Mouse (Mus musculus) thymus, adult 2 months (tissue): ENCODE data around the gene Aldh3b2.

Experiments
- CTCF ChIP-seq: fragments of 200-500 bp; IDR thresholded peaks from 2 replicates; pipeline ENCODE4 v1.5.1; 2012; ENCODE audit warnings: mild to moderate bottlenecking, control low read depth, low read length, moderate library complexity, borderline replicate concordance; ENCODE audit not compliant: control insufficient read depth, poor library complexity, insufficient read depth; ENCODE audit errors: extremely low read depth
- POLR2A ChIP-seq: fragments of 200-500 bp; IDR thresholded peaks from 2 replicates; pipeline ENCODE4 v1.6.1; 2012; ENCODE audit warnings: mild to moderate bottlenecking, low read length, control low read depth, moderate library complexity; ENCODE audit not compliant: control insufficient read depth, poor library complexity, insufficient read depth; ENCODE audit errors: extremely low read depth

DNA sequence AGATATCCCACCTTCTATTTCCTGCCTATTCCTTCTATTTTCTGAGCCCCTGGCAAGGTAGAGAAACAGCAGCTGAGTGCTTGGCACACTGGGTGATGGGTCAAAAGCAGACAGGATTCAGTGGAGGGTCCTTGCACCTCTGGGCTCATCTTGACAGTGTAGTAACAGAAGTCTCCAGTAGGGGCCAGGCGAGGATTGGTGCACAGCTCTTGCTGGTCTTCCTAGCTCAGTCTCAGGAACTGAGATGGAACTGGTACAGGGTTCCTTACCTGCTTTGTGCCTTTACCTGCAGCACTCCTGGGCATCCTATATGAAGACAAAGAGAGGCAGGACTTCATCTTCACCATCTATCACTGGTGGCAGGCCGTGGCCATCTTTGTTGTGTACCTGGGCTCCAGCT is 25.4 kb upstream of the Aldh3b2 start:
- TF ChIP-seq POLR2A: no peak
- peak; percentile 67; the same call in 1 of the 2 replicates for TF ChIP-seq CTCF
